Mouse (Mus musculus): Measurements from ENCODE around the gene Igf2bp3. TPM values are rescaled to one million over a fixed set of nuclear protein-coding genes. Genes with fewer than 3 reads are reported as not detected.

Gene Igf2bp3
- total RNA-seq, 2 experiments from 2014 or later: not detected

DNA sequence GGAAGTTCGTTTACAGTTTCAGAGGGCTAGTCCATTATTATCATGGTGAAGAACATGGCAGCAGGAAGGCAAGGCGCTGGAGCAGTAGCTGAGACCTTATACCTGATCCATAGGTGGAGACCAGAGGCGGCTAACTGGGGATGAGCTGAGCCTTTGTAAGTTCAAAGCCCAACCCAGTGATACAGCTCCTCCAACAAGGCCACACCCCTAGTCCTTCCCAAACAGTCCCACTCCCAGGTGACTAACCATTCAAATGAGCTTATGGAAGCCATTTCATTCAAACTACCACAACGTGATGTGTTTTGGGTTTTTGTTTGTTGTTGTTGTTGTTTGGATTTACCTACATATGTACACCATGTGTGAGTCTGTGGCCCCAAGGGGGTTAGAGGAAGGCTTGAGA lies 20.2 kb downstream of the Igf2bp3 start:
- no peak for ATAC-seq (replicated peaks; ENCODE audit: low FRiP score, poor library complexity, severe bottlenecking)

DNA sequence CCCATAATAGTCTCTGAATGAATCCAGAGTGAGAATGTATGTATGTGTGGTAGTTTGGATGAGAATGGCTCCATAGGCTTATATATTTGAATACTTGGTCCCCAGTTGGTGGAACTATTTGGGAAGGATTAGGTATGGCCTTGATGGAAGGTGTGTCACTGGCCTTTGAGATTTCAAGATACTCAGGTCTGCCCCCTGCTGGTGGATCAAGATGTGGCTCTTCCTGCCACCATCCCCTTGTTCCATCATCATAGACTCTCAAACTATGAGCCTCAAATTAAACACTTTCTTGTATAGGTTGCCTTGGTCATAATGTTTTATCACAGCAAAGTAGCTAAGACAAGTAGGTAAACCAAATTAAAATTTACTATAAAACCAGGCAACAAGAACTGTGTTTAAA lies 25.4 kb downstream of the Igf2bp3 start:
- no peak for ATAC-seq (replicated peaks; ENCODE audit: low FRiP score, poor library complexity, severe bottlenecking)

DNA sequence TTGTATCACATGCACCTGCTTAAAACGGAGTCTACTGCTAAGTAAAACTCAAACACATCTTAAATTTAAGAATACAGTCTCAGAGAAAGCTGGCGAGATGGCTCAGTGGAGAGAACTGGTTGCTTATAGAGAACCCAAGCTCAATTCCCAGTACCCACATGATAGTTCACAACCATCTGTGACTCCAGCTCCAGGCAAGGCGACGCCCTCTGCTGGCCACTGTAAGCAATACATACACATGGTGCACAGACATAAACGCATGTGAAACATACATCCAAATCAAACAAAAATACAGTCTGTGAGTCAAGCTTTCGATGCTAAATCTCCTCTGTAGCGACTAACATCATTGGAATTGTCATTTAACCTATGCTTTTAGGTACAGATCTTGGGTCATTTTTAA lies 27.5 kb downstream of the Igf2bp3 start:
- no peak for ATAC-seq (replicated peaks; ENCODE audit: low FRiP score, poor library complexity, severe bottlenecking)

DNA sequence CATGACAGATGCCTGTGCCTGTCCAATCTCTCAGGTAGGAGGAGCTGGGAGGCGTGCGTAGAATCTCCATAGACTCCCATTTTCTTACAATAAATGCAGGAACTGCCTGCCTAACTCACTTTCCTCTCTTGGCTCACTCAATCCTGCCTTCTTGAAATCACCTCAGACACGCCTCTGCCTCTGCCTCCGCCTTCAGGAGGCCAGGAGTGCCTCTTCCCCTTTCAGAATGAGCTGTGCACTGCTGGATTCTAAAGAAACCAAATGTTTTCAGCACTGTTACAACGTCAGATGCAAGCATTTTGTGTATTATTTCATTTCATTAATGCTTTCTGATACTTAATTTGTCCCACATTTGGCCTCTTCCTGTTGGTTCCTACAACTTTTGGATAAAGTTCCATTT lies 38.7 kb downstream of the Igf2bp3 start:
- no peak for ATAC-seq (replicated peaks; ENCODE audit: low FRiP score, poor library complexity, severe bottlenecking)

DNA sequence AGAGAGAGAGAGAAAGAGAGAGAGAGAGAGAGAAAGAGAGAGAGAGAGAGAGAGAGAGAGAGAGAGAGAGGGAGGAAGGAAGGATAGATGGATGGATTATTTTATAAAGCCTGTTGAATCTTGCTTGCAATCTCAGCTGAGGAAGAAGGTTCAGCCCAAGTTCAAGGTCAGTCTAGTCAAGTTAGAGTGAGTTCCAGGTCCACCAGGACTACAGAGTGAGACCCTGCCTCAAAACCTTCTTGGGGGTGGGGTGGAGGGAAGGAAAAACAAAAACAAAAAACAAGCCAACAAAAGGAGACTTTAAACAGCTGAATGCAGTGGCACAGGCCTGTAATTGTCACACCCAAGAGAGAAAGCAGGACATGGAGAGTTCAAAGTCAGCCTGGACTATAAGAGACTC lies 40.1 kb downstream of the Igf2bp3 start:
- ATAC-seq (replicated peaks; ENCODE audit: low FRiP score, poor library complexity, severe bottlenecking): no peak

DNA sequence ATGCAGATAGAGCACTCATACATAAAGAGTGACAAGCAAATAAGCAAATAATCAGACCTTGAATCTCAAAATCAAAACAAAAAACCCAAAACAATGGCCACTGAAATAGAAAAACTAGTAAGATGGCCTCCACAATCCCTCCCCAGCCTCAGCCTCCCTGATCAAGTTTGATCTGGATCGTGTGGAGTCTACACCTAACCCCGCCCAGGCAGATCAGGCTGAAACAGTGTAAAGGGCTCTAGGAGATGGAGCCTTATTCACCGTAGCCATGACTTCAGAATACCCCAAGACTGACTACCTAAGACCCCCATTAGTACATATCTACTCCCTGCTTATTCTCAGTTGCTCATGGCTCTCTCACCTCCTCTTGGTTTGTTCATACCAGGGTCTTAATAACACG lies 41.1 kb downstream of the Igf2bp3 start:
- no peak for ATAC-seq (replicated peaks; ENCODE audit: low FRiP score, poor library complexity, severe bottlenecking)

DNA sequence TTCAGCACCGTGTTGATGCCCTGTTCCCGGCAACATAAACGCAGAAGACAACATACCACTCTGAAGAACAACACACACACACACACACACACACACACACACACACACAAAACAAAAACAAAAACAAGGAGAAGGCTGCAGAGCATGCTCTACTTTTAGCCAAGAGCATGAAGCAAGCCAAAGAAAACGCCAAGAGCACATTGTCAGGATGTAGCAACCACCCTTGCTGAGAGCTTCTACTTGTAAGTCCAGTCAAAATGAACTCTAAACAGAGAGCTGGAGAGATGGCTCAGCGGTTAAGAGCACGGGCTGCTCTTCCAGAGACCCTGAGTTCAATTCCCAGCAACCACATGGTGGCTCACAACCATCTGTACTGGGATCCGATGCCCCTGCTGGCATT lies 41.5 kb downstream of the Igf2bp3 start:
- ATAC-seq (replicated peaks; ENCODE audit: low FRiP score, poor library complexity, severe bottlenecking): no peak

DNA sequence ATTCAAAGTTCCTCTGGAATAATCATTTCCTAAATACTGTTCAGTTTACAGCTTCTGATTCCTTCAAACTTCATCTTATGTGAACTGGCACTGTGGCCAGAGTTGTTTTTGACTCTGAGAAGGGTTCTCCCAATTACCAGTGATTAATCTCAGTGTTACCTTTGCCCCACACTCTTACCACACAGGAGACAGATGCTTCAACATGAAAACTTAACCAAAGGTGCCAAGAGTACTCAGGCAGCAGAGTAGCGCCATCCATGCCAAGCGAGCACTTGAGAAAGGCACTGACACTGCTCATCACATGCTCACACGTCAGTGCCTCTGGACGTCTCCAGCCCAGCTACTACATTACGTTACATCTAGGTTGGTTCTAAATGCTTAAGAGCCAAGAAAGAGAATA lies 43.5 kb downstream of the Igf2bp3 start:
- no peak for ATAC-seq (replicated peaks; ENCODE audit: low FRiP score, poor library complexity, severe bottlenecking)

DNA sequence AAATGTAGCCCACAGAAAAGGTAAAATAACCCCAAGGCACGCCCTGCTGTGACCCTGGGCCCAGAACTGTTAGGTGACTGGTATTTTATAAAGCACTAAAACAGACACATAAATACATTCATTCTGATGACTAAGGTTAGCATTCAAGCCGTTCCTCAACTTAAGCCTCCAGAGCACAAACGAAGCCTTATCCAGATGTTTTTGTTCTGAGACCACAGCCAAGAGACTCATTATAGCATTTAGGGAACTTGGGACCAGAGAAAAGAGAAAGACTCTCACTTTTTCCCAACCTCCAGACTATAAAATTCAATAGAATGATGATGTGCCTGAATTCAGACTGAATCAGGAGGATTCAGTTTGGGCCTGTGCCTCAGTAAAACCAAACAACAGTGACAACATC lies 46.1 kb downstream of the Igf2bp3 start:
- no peak for ATAC-seq (replicated peaks; ENCODE audit: low FRiP score, poor library complexity, severe bottlenecking)

DNA sequence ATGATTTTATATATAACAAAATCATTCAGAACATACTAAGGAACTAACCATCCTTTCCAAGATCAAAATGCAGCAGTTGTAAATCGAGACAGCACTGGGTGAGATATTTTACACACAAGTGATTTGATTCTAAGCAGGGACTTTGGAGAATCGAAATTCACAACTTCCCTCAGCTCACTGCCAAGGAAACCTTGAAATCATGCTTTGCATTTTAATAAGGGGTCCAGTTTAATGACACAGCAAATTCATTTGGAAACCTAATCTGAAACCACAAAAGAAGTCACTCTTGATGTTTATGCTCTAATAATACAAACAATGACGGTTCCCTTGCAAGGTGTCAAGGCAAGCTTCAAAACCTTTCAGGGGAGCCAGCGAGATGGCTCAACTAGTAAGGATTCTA lies 47.4 kb downstream of the Igf2bp3 start:
- no peak for ATAC-seq (replicated peaks; ENCODE audit: low FRiP score, poor library complexity, severe bottlenecking)

DNA sequence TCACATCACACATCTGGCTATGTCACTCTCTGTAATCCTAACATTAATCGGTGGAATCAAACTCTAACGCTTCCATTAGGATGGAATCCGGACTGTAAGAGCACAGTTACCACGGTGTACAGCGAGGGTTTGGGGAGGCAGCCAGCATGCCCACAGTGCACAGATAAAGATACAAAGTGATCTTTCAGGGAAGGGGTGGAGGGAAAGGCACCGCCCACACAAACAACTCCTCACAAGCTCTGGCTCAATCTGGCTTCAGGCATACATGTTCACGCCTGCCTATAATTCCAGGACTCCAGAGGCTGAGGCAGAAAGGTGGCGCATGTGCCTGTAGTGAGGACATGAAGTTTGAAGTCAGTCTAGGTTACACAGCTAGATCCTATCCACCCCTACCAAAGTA lies 48.4 kb downstream of the Igf2bp3 start:
- no peak for ATAC-seq (replicated peaks; ENCODE audit: low FRiP score, poor library complexity, severe bottlenecking)

DNA sequence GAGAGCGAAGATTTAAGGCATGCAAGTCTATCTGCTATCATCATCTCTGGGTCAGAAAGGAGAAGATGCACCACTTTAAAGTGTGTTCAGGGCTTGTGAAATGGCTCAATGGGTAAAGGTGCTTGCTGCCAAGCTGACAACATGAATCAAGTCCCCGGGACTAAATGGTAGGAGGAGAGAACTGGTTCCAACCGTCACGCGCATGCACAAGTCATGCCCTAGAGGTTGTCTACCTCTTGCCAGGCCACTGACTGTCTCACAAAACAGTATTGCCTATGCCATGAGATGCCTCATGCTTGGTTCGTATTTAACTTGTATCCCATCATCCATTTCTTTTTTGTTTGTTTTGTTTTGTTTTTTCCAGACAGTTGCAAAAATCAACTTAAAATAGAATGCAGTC lies 48.9 kb downstream of the Igf2bp3 start:
- ATAC-seq (replicated peaks; ENCODE audit: low FRiP score, poor library complexity, severe bottlenecking): no peak

DNA sequence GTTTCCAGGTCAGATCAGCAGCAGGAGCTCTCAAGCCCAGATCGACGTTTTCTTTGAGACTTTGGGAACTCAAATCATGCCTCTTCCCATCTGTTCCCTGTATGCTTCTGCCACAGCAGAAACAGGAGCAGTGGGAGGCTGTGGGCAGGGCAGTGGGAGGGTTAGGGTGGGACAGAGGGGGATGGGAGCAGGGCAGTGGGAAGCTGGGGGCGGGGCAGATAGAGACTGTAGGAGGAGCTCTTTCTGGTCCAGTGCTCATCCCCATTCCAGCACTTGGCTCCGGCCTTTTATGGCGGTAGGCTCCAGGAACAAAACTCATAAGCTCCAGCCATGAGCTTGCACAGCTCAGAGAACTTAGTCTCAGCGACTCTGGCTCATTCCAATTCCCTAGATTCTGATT lies 49.7 kb downstream of the Igf2bp3 start:
- no peak for ATAC-seq (replicated peaks; ENCODE audit: low FRiP score, poor library complexity, severe bottlenecking)

DNA sequence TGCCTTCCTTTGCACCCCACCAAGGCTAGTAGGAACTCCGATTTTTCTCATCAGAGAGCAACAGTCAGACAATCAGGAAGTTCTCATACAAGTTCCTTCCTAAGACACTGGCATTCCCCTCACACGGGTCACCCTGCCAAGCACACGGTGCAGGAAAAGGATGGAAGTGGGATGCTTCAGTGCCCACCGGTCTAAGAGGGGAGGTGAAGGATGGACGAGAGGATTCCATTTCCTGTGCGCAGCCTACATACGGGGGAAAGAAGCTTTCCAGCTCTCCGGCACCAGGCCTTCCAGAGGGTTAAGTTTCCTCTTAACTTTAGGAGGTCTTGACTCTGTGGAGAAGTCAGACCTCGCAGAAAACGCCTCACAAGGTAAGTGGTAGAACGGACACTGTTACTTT lies 50.1 kb downstream of the Igf2bp3 start:
- no peak for ATAC-seq (replicated peaks; ENCODE audit: low FRiP score, poor library complexity, severe bottlenecking)

DNA sequence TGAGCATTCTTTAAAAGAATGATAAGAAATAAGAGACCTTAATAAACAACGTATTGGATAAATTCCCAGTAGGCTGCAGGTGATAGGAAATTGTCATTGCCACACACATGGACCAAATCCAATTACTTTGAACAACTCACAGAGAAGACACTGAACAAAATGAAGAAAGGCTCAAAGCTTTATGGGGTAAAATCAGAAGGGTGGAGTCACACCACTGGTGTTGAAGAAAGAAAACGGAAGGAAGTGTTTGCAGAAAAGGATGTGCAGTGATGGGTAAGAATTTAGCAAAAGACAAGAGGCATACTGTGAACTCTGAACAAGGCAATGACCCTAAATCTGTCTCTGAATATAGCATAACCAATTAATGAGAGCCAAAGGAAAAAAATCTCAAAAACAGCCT lies 54.8 kb downstream of the Igf2bp3 start:
- no peak for ATAC-seq (replicated peaks; ENCODE audit: low FRiP score, poor library complexity, severe bottlenecking)

DNA sequence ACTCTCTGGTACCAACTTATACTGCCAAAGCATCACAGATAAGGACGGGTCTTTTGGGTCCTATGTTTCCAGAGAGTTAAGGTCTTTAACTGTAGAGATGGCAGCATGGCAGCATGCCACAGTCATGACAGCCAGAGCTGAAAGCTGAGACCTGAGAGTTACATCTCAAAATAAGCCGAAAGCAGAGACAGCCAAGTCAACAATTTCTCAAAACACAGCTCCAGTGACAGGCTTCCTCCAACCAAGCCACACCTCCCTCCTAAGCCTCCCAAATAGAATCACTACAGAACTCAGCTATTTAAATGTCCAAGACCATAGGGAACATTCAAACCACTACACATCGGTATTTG lies 58.0 kb downstream of the Igf2bp3 start:
- ATAC-seq (replicated peaks; ENCODE audit: low FRiP score, poor library complexity, severe bottlenecking): no peak

DNA sequence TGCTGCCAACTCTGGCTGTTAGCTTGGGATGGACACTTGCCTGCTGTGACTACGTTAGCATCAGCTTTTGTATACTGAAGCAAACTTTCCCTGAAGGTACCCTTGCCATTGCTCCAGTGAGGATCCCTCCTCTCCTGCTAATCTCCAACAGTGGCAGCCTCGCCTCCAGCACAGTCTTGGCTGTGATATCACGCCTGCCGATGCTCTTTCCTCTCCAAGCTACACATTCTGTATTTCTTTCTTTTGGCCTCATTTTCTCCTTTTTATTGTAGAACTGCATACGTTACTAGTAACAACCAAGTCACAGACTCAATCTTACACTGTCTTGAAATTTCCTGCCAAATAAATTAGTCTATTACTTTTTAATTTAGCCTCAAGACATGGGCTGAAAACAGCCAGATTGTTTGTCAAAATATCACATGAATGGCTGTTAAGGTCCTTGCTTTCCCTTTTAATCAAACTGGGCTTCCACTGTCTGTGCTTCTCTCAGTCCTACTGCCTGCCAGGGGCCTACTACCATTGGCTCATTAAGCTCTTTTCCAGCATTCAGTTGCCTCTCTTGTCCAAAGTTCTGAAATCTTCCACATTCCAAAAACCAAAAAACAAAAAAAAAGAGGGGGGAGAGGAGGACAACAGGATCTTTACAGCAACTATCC lies 58.5 kb downstream of the Igf2bp3 start:
- ATAC-seq (replicated peaks; ENCODE audit: low FRiP score, poor library complexity, severe bottlenecking): no peak

DNA sequence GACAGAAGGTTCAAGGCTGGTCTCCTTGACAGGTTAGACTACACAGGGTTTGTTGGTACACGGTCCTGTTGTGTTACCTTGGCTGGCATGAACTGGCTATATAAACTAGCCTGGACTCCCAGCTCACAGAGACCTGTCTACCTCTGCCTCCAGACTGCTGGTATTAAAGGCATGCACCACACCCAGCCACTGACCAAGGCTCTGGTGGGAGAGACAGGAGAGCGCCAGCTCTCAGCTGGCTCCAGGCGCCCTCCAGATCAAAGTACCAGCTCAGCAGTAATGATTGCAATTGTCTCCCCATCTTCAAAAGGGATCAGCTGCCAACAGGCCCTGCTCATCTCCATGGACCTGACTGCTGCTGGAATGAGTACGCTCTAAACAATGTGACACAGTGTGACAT lies 63.3 kb downstream of the Igf2bp3 start:
- ATAC-seq (replicated peaks; ENCODE audit: low FRiP score, poor library complexity, severe bottlenecking): no peak

DNA sequence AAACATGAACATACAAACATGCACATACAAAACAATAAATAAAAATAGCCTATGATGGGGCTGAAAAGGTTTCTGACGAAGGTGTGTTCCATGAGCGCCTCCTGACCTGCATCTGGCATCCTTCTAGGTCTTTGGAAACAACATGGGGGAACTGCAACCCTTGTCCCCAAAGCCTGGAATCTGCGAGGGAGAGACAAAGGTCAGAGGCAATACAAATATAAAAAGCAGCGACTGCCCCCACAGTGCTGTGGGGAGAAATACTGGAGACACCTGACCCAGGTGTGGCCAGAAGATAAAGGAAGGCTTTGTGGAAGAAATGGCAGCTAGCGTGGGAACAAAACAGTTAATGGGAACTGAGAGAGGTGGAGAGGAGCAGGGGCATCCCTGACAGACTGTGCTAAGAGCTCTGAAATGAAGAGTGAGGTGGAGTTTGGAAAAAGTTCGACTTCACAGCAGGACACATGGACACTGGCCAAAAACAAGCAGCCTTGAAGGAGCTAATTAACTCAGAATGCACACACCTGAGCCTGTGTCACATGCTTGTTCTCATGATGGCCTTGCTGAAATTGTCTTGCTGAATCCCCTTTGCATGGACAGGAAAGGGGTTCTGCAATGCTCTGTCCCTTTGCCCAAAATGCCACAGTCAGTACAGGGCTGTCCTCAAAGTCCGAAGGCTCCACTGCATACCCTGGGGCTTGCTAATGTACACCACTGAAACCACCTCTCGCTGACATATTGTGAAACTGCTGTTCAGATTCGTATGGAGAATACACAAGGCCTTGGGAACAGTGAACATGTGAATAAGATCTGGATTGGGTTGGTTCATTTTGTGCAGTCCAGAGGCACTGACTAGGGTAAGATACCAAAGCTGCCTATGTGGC lies 64.2 kb downstream of the Igf2bp3 start:
- ATAC-seq (replicated peaks; ENCODE audit: low FRiP score, poor library complexity, severe bottlenecking): no peak

DNA sequence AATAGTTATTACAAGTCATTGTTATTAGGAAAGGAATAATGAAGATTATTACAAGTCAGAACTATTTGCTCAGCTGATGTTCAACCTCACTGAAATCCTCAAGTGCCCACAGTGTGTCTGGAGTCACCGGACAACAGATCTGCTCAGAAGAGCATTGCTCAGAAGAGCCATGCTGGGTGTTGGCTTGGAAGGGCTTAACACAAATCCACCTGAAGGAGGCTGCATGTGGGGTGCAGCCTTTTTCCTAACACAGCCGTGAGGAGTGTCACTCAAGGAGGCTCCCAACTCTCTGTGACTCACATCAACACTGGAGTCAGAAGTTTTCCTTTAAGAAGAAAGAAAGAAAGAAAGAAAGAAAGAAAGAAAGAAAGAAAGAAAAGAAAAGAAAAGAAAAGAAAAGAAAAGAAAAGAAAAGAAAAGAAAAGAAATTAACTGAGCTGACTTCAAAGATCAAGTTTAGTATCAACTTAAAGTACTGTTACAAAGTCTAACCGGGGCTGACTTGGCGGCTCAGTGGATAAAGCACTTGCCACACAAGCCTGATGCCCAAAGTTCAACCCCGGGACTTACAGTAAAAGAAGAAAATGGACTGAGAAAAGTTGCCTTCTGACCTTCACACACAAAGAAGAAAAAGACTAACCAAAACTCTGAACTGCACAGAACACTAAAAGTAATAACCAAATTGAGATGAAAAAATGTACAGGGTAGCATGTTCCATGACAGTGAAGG lies 65.4 kb downstream of the Igf2bp3 start:
- no peak for ATAC-seq (replicated peaks; ENCODE audit: low FRiP score, poor library complexity, severe bottlenecking)

DNA sequence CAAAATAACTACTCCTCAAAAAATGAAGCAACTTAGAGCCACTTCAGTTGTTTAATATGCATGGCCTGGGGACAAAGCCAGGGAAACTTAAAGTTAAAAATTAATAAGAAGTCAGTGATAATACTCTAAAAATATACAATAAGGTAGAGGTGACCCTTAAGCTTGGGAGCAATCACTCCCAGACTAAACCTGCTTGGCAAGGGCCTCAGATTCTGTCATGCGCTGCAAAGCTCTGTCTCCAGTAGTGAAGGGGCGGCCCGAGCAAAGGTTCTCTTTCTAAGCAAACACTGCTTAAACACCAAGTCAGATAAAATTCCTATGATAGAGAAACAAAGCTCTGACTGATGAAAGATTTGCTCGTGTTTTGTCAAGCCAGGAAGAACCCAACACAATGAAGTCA lies 66.0 kb downstream of the Igf2bp3 start:
- ATAC-seq (replicated peaks; ENCODE audit: low FRiP score, poor library complexity, severe bottlenecking): no peak
